12 mouse cellular contexts compared by ENCODE assay signal in genomic region chr10:61518320-61518719, GRCm38 (mm10).
"Had no signal": no experiment of that assay in that cellular context is flagged by ENCODE, and none has a peak within 500 bp of the region (broad histone marks: within the 10 kb centered on the region; RNA-seq: fewer than 3 reads in every experiment).

No protein-coding gene starts in this region.

- H3K27ac ChIP-seq: limb, embryonic 10.5 days; limb, embryonic 13.5 days; liver, embryonic 12.5 days; liver, embryonic 15.5 days; lung, embryonic 15.5 days had no signal

- H3K36me3 ChIP-seq: limb, embryonic 10.5 days; limb, embryonic 13.5 days; lung, embryonic 15.5 days had no signal

- H3K9me3 ChIP-seq: limb, embryonic 10.5 days; limb, embryonic 13.5 days; liver, embryonic 15.5 days; lung, embryonic 15.5 days had no signal

- H3K27me3 ChIP-seq: limb, embryonic 13.5 days; liver, embryonic 12.5 days; liver, embryonic 15.5 days; lung, embryonic 15.5 days; megakaryocyte, embryonic 14.5 days had no signal

- ATAC-seq: liver, embryonic 12.5 days had no signal

- H3K4me3 ChIP-seq: limb, embryonic 10.5 days; limb, embryonic 13.5 days; liver, embryonic 12.5 days; liver, embryonic 15.5 days; lung, embryonic 15.5 days had no signal

- H3K9ac ChIP-seq: limb, embryonic 13.5 days; liver, embryonic 12.5 days; liver, embryonic 15.5 days; lung, embryonic 15.5 days had no signal

- H3K4me1 ChIP-seq: limb, embryonic 10.5 days; limb, embryonic 13.5 days had no signal

- DNase-seq: kidney, postnatal 14 days; liver; lung, adult 18-20 months; thymus, adult 18-20 months; thymus, postnatal 36 days had no signal

- H3K4me2 ChIP-seq: limb, embryonic 13.5 days; liver, embryonic 12.5 days; liver, embryonic 15.5 days; lung, embryonic 15.5 days; midbrain, embryonic 11.5 days had no signal
